Mouse (Mus musculus) hindbrain, embryonic 16.5 days (tissue): ENCODE results near the gene Samsn1. TPM values are rescaled to one million over a fixed set of nuclear protein-coding genes. Genes with fewer than 3 reads are reported as not detected.

Experiments used
- ATAC-seq: fragments of 200-750 bp; cut with Nextera tagmentation; 2 replicates; pipeline ENCODE4 v1.8.0; 2017; ENCODE audit warnings: moderate TSS enrichment, moderate library complexity
- H3K27ac ChIP-seq: fragments of 300-500 bp; sonication (generic); 2 replicates; pipeline ENCODE4 v1.5.1; 2014; ENCODE audit warnings: low read depth, mild to moderate bottlenecking, control low read depth, low read length, moderate library complexity
- H3K27me3 ChIP-seq: fragments of 300-500 bp; sonication (generic); replicated peaks from 2 replicates; pipeline ENCODE4 v1.6.1; 2014; ENCODE audit warnings: low read length; ENCODE audit not compliant: control insufficient read depth, insufficient read depth
- H3K36me3 ChIP-seq: fragments of 300-500 bp; sonication (generic); 2 replicates; pipeline ENCODE4 v1.6.1; 2014; ENCODE audit warnings: mild to moderate bottlenecking, low read length, moderate library complexity, mixed read lengths; ENCODE audit not compliant: control insufficient read depth, insufficient read depth
- H3K4me1 ChIP-seq: fragments of 300-500 bp; sonication (generic); 2 replicates; pipeline ENCODE4 v1.6.1; 2014; ENCODE audit warnings: low read depth, low read length; ENCODE audit not compliant: control insufficient read depth, insufficient read depth
- H3K4me2 ChIP-seq: fragments of 300-500 bp; sonication (generic); 2 replicates; pipeline ENCODE4 v1.6.1; 2014; ENCODE audit warnings: mild to moderate bottlenecking, low read length, control low read depth, moderate library complexity
- H3K4me3 ChIP-seq: fragments of 300-500 bp; sonication (generic); 2 replicates; pipeline ENCODE4 v1.5.1; 2014; ENCODE audit warnings: mild to moderate bottlenecking, low read length, control low read depth, moderate library complexity
- H3K9ac ChIP-seq: fragments of 300-500 bp; sonication (generic); 2 replicates; pipeline ENCODE4 v1.6.1; 2014; ENCODE audit warnings: low read depth, mild to moderate bottlenecking, control low read depth, low read length, moderate library complexity
- H3K9me3 ChIP-seq: fragments of 300-500 bp; sonication (generic); 2 replicates; pipeline ENCODE4 v1.6.1; 2014; ENCODE audit warnings: mild to moderate bottlenecking, low read length, moderate library complexity; ENCODE audit not compliant: control insufficient read depth
- WGBS: fragments of 180-500 bp; shearing (Covaris S2); extraction: QIAGEN DNeasy Blood & Tissue Kit; methylation state at CpG from one replicate; pipeline ENCODE4 v1.1.7; 2014; 5-methylcytosine and 5-hydroxymethylcytosine counted together
- polyA plus RNA-seq: library from polyadenylated mRNA; unstranded; fragments of >200 nt; fragmentation: Nextera tagmentation; extraction: Ambion mirVana; gene quantifications from 2 replicates; pipeline ENCODE4 v1.2.1, GENCODE M21; 2015

The Samsn1 gene
- polyA plus RNA-seq: 1.4 and 1.6 TPM in 2 replicates

- no peak for ATAC-seq
- H3K9me3 ChIP-seq: no peaks in the 10 kb centered on the region
- H3K9ac ChIP-seq: no peak within 1 kb of the TSS
- H3K36me3 ChIP-seq: no peaks in the 10 kb centered on the region
- no peaks in the 10 kb centered on the region for H3K4me1 ChIP-seq
- H3K27me3 ChIP-seq: no peaks in the 10 kb centered on the region
- no peak within 1 kb of the TSS for H3K27ac ChIP-seq
- no peak within 1 kb of the TSS for H3K4me3 ChIP-seq
- no peak within 1 kb of the TSS for H3K4me2 ChIP-seq
- 75% methylated on average over 7 of the region's 7 CpGs for WGBS
Observed at GRCm38 (mm10) chr16:76022181-76022580, at the start of gene Samsn1. Samsn1 (minus strand) TSS chr16:76022281.

GRCm38 (mm10) chr16:76066082-76066635, 44.1 kb upstream of the Samsn1 start:
- Histone ChIP-seq H3K4me3 (no peak overlapping the region), H3K36me3 (no peaks in the 10 kb centered on the region), H3K4me2 (no peak overlapping the region), H3K9ac (no peak overlapping the region), H3K27ac (no peak overlapping the region), H3K9me3 (no peaks in the 10 kb centered on the region), H3K4me1 (no peaks in the 10 kb centered on the region), H3K27me3 (no peaks in the 10 kb centered on the region)
- 95% methylated on average over 14 of the region's 14 CpGs for WGBS
- ATAC-seq: no peak

GRCm38 (mm10) chr16:76054976-76055375, 32.9 kb upstream of the Samsn1 start:
- H3K36me3 ChIP-seq: no peaks in the 10 kb centered on the region
- WGBS: 96% methylated on average over 7 of the region's 7 CpGs
- no peaks in the 10 kb centered on the region for H3K9me3 ChIP-seq
- no peak for ATAC-seq
- no peaks in the 10 kb centered on the region for H3K27me3 ChIP-seq
- no peak overlapping the region for H3K27ac ChIP-seq
- H3K9ac ChIP-seq: no peak overlapping the region
- no peak overlapping the region for H3K4me3 ChIP-seq
- H3K4me1 ChIP-seq: no peaks in the 10 kb centered on the region
- no peak overlapping the region for H3K4me2 ChIP-seq

- Histone ChIP-seq H3K27ac (no peak overlapping the region), H3K9me3 (no peaks in the 10 kb centered on the region), H3K36me3 (no peaks in the 10 kb centered on the region), H3K4me1 (no peaks in the 10 kb centered on the region), H3K27me3 (no peaks in the 10 kb centered on the region), H3K4me3 (no peak overlapping the region), H3K9ac (no peak overlapping the region), H3K4me2 (no peak overlapping the region)
- 80% methylated on average over 4 of the region's 4 CpGs for WGBS
- no peak for ATAC-seq
Observed at GRCm38 (mm10) chr16:76054079-76054478, 32.0 kb upstream of the Samsn1 start.

GRCm38 (mm10) chr16:76053537-76053936, 31.5 kb upstream of the Samsn1 start:
- H3K9ac ChIP-seq: no peak overlapping the region
- H3K9me3 ChIP-seq: no peaks in the 10 kb centered on the region
- H3K27me3 ChIP-seq: no peaks in the 10 kb centered on the region
- no peak for ATAC-seq
- no peak overlapping the region for H3K4me3 ChIP-seq
- H3K4me1 ChIP-seq: no peaks in the 10 kb centered on the region
- 88% methylated on average over 8 of the region's 8 CpGs for WGBS
- no peaks in the 10 kb centered on the region for H3K36me3 ChIP-seq
- H3K4me2 ChIP-seq: no peak overlapping the region
- H3K27ac ChIP-seq: no peak overlapping the region

GRCm38 (mm10) chr16:76047066-76047465, 25.0 kb upstream of the Samsn1 start:
- Histone ChIP-seq H3K4me3 (no peak overlapping the region), H3K27ac (no peak overlapping the region), H3K9me3 (no peaks in the 10 kb centered on the region), H3K36me3 (no peaks in the 10 kb centered on the region), H3K27me3 (no peaks in the 10 kb centered on the region), H3K9ac (no peak overlapping the region), H3K4me1 (no peaks in the 10 kb centered on the region), H3K4me2 (no peak overlapping the region)
- no peak for ATAC-seq
- WGBS: 58% methylated on average over 3 of the region's 3 CpGs

GRCm38 (mm10) chr16:76040319-76040945, 18.4 kb upstream of the Samsn1 start:
- H3K4me2 ChIP-seq: no peak overlapping the region
- H3K27me3 ChIP-seq: no peaks in the 10 kb centered on the region
- no peak overlapping the region for H3K27ac ChIP-seq
- no peak overlapping the region for H3K4me3 ChIP-seq
- no peaks in the 10 kb centered on the region for H3K4me1 ChIP-seq
- H3K9ac ChIP-seq: no peak overlapping the region
- no peak for ATAC-seq
- no peaks in the 10 kb centered on the region for H3K9me3 ChIP-seq
- WGBS: 86% methylated on average over 6 of the region's 6 CpGs
- H3K36me3 ChIP-seq: no peaks in the 10 kb centered on the region

GRCm38 (mm10) chr16:76019164-76019563, 2.9 kb downstream of the Samsn1 start:
- H3K4me3 ChIP-seq: no peak overlapping the region
- H3K27ac ChIP-seq: no peak overlapping the region
- no peaks in the 10 kb centered on the region for H3K27me3 ChIP-seq
- no peaks in the 10 kb centered on the region for H3K36me3 ChIP-seq
- no peak overlapping the region for H3K9ac ChIP-seq
- H3K4me2 ChIP-seq: no peak overlapping the region
- no peak for ATAC-seq
- no peaks in the 10 kb centered on the region for H3K4me1 ChIP-seq
- H3K9me3 ChIP-seq: no peaks in the 10 kb centered on the region
- WGBS: 46% methylated on average over 1 of the region's 1 CpGs

- no peak overlapping the region for H3K4me3 ChIP-seq
- 90% methylated on average over 9 of the region's 9 CpGs for WGBS
- no peak for ATAC-seq
- no peak overlapping the region for H3K4me2 ChIP-seq
- H3K9ac ChIP-seq: no peak overlapping the region
- no peaks in the 10 kb centered on the region for H3K4me1 ChIP-seq
- no peak overlapping the region for H3K27ac ChIP-seq
- no peaks in the 10 kb centered on the region for H3K36me3 ChIP-seq
- no peaks in the 10 kb centered on the region for H3K27me3 ChIP-seq
- no peaks in the 10 kb centered on the region for H3K9me3 ChIP-seq
Observed at GRCm38 (mm10) chr16:76003812-76004389, 18.2 kb downstream of the Samsn1 start.
